Mouse (Mus musculus): ENCODE data around the gene Nsmce3.

- TF ChIP-seq CTCF (IDR thresholded peaks at IDR 0.05) (no peak), POLR2A (IDR thresholded peaks at IDR 0.05; ENCODE audit: insufficient read depth, low read depth, low read length) (no peak)
These were observed 16.2 kb downstream of the Nsmce3 start for GRCm38 (mm10) chr7:64856526-64857082.

Measured in heart, adult 2 months (tissue).